Mouse (Mus musculus) brain, embryonic 14.5 days (tissue): ENCODE results near the gene Inhbe. TPM values are rescaled to one million over a fixed set of nuclear protein-coding genes. Genes with fewer than 3 reads are reported as not detected.

ENCODE experiments used
- DNase-seq: peaks from one replicate; pipeline ENCODE4 v3.0.0-alpha.2; 2011; ENCODE audit warnings: low read depth
- CTCF ChIP-seq: fragments of 200-500 bp; IDR thresholded peaks from 2 replicates; pipeline ENCODE4 v1.5.1; 2012; ENCODE audit warnings: inconsistent platforms, mild to moderate bottlenecking, moderate library complexity, borderline replicate concordance; ENCODE audit not compliant: insufficient read depth, insufficient read length; ENCODE audit errors: extremely low read depth
- POLR2A ChIP-seq: fragments of 200-500 bp; IDR thresholded peaks from 2 replicates; pipeline ENCODE4 v1.6.1; 2012; ENCODE audit warnings: mild to moderate bottlenecking, inconsistent platforms, borderline replicate concordance; ENCODE audit not compliant: poor library complexity, insufficient read depth, insufficient read length, severe bottlenecking; ENCODE audit errors: extremely low read depth
- polyA plus RNA-seq: library from polyadenylated mRNA; depleted of rRNA; stranded (reverse); fragments of >200 nt; gene quantifications from 2 replicates; pipeline ENCODE4 v1.2.3, GENCODE M21; 2012; rRNA removed

Gene Inhbe
- not detected in 2 replicates for polyA plus RNA-seq

DNA sequence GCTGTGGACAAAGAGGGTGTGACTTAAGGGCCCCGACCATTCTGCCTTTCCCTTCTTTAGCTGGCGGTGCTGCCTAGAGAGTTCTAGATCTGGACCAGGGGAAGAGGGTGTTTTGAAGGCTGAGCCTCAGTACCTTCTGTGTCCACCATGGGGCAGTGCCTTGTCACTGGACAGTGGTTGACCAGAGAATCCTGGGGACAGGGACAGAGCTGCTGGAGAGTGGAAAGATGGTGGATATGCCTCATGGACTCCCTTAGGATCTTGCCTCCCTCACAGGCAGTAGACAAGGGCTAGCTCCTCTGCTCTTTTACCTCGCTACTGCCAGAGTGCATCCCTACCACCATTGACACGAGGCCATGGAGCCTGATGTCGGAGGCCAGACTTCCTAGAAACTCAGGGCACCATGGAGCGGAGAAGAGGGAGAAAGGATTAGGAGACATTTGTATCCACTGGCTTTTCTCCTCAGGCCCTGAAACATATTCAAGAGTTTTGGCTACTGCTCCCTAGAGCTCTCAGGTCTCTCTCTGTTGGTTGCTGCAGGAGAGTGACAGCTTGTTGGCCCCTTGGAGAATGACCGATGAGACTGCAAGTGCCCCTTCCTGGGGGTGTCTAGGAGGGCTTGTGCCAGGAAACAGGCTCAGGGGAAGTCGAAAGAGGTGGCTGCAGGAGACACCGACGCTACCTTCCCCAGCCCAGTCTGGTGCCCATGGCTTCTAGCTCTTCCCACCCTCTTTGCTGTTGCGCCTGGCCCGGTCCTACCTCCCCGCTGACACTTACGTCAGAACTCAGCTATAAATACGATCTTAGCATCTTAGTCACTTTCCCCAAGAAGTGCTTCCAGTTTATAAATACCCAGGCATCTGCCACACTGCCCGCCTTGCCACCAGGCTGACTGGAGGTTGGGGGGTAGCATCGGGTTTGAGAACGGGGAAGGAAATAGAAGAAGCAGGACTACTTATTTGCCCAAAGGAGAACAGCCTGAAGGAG lies at the start of gene Inhbe:
Gene Inhbe (minus strand): TSS at position 503 of the 987 bp plus-strand sequence.
- TF ChIP-seq POLR2A (no peak), CTCF (peak; percentile 35; the same call in 1 of the 2 replicates)
- no peak for DNase-seq

DNA sequence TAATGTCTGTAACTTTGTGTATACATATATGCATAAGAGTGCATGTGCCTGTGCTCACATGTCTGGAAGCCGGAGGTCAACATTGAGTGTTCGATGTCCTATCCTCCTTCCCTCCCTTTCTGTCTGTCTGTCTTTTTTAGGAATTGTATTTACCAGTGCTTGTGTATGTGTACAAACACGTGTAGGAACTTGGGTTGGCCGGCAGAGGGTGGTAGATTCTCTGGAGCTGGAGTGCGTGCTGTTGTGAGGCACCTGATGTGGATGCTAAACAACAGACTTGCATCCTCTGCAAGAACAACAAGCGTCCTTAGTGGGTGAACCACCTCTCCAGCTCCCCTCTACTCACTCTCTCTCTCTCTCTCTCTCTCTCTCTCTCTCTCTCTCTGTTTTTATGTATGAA lies 37.6 kb upstream of the Inhbe start:
- no peak for DNase-seq
- TF ChIP-seq POLR2A (no peak), CTCF (no peak)

DNA sequence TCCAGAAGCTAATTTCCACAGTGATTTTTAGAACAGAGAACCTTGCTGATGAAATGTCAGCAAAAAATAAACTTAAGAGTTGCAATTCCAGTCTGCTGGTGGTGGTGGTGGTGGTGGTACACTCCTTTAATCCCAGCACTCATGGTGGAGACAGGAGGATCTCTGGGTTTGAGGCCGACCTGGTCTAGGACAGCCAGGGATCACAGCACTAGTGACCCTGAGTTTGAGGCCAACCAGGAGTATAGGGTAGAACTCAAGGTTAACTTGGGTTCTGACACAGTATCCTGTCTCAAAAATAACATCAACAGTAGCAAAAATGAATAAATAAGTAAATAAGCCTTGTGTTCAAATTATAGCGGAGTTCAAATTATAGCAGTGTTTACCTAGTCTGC lies 27.5 kb upstream of the Inhbe start:
- no peak for TF ChIP-seq CTCF
- TF ChIP-seq POLR2A, result no peak

GRCm38 (mm10) chr10:127380767-127381742 lies 26.8 kb upstream of the Inhbe start:
- DNase-seq, result peak; percentile 74
- TF ChIP-seq CTCF (no peak), POLR2A (peak; percentile 33; the same call in 1 of the 2 replicates)

More for the DNA sequence above, 27.5 kb upstream of the Inhbe start:
- no peak for DNase-seq

GRCm38 (mm10) chr10:127380251-127380691 lies 26.1 kb upstream of the Inhbe start, which contains the start of gene R3hdm2:
R3hdm2 (plus strand) TSS chr10:127380327.
- peak; percentile 83 for TF ChIP-seq POLR2A
- TF ChIP-seq CTCF, result no peak
- peak; percentile 98 for DNase-seq

- DNase-seq, result no peak
- TF ChIP-seq POLR2A (no peak), CTCF (no peak)
Measured at GRCm38 (mm10) chr10:127379654-127380053, 25.4 kb upstream of the Inhbe start.

DNA sequence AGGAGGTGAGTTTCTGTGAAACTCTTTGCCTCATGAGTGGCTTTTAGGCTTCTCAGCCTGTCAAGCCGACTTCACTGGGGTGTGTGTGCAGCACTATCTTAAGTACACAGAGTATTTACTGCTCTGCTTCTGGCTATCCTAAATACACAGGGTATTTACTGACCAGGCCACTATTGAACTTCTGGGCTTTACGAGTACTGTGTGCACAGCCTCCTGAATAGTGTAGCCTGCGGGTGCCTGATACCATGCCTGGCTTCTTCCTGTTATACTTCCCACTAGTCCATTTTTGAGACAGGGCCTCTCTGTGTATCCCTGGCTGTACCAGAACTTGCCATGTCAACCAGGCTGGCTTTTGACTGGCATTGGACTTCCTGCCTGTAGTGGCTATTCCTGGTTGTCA lies 23.5 kb upstream of the Inhbe start:
- TF ChIP-seq CTCF, result no peak
- TF ChIP-seq POLR2A, result no peak
- DNase-seq, result no peak

DNA sequence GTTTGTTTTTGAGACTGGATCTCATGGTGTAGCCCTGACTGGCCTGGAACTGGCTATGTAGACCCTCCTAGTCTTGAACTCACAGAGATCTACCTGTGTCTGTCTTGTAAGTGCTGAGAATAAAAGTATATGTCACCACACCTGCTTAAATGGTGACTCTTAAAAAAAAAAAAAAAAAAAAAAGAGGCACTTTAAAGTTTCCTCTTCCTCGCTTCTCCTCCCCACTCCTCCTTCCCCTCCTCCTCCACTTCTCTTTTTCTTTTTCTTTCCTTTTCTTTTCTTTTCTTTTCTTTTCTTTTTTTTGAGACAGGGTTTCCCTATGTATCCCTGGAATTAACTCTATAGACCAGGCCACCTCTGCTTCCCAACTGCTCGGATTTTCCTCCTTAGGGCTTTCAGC lies 16.8 kb upstream of the Inhbe start:
- TF ChIP-seq CTCF (no peak), POLR2A (no peak)

GRCm38 (mm10) chr10:127369834-127370820 lies 15.9 kb upstream of the Inhbe start, which contains the start of gene Inhbc:
Inhbc (minus strand) TSS chr10:127370431.
- TF ChIP-seq CTCF, result no peak
- TF ChIP-seq POLR2A, result no peak
- DNase-seq, result no peak

More for the DNA sequence above, 16.8 kb upstream of the Inhbe start:
- no peak for DNase-seq

GRCm38 (mm10) chr10:127368273-127368672 lies 14.1 kb upstream of the Inhbe start:
- TF ChIP-seq POLR2A, result no peak
- TF ChIP-seq CTCF, result no peak
- no peak for DNase-seq

- TF ChIP-seq POLR2A (no peak), CTCF (no peak)
- DNase-seq, result no peak
Measured at GRCm38 (mm10) chr10:127367116-127367515, 12.9 kb upstream of the Inhbe start.
